Mouse (Mus musculus) forebrain, embryonic 13.5 days (tissue): ENCODE measurements at regions not wholly inside any gene's neighbourhood (a gene's known extent, or its start where the extent isn't known, plus 50 kb on each side); places are given as distances from the start of the nearest gene placed in this dataset.

Source experiments
- ATAC-seq: fragments of 200-750 bp; cut with Nextera tagmentation; 2 replicates; pipeline ENCODE4 v1.8.0; 2017
- H3K27ac ChIP-seq: fragments of 300-500 bp; sonication (generic); 2 replicates; pipeline ENCODE4 v1.5.1; 2015; ENCODE audit warnings: inconsistent platforms, mild to moderate bottlenecking, moderate library complexity
- H3K27me3 ChIP-seq: fragments of 300-500 bp; sonication (generic); 2 replicates; pipeline ENCODE4 v1.6.1; 2015; ENCODE audit warnings: mild to moderate bottlenecking, inconsistent platforms
- H3K36me3 ChIP-seq: fragments of 300-500 bp; sonication (generic); 2 replicates; pipeline ENCODE4 v1.6.1; 2015; ENCODE audit warnings: mild to moderate bottlenecking, inconsistent platforms; ENCODE audit not compliant: poor library complexity, severe bottlenecking
- H3K4me1 ChIP-seq: fragments of 300-500 bp; sonication (generic); 2 replicates; pipeline ENCODE4 v1.6.1; 2015; ENCODE audit warnings: inconsistent platforms
- H3K4me2 ChIP-seq: fragments of 300-500 bp; sonication (generic); 2 replicates; pipeline ENCODE4 v1.6.1; 2015; ENCODE audit warnings: inconsistent platforms, mild to moderate bottlenecking, moderate library complexity
- H3K4me3 ChIP-seq: fragments of 300-500 bp; sonication (generic); 2 replicates; pipeline ENCODE4 v1.5.1; 2015; ENCODE audit warnings: mild to moderate bottlenecking, inconsistent platforms
- H3K9ac ChIP-seq: fragments of 300-500 bp; sonication (generic); 2 replicates; pipeline ENCODE4 v1.6.1; 2015; ENCODE audit warnings: mild to moderate bottlenecking, inconsistent platforms
- H3K9me3 ChIP-seq: fragments of 300-500 bp; sonication (generic); replicated peaks from 2 replicates; pipeline ENCODE4 v1.6.1; 2016; ENCODE audit warnings: inconsistent platforms
- WGBS: fragments of 180-500 bp; shearing (Covaris S2); methylation state at CpG from one replicate; pipeline ENCODE4 v1.1.7; 2015; 5-methylcytosine and 5-hydroxymethylcytosine counted together

DNA sequence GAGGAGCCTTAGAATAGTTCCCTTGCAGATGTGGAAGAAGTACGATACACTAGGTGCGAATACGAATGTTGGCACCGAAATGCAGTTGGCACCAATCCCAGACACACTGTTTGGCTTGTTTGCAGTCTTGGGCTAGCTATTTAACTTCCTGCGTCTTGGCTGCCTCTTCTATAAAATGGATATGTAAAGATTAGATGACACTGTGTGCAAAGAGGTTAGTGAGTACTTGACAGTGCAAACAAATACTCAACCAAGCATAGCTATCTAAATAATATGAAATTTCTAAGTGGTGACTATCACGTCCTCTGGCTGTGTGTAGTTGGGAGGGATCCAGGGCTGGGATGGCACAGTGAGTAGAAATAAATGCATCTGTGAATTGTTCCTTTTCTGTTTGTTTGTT lies 86.9 kb downstream of the Ccdc71l start:
- Histone ChIP-seq H3K27me3 (no peaks in the 10 kb centered on the region), H3K36me3 (no peaks in the 10 kb centered on the region), H3K9me3 (no peaks in the 10 kb centered on the region), H3K27ac (no peak overlapping the region), H3K9ac (no peak overlapping the region), H3K4me2 (no peak overlapping the region), H3K4me1 (no peaks in the 10 kb centered on the region), H3K4me3 (no peak overlapping the region)
- WGBS = 63% methylated on average over 6 of the region's 6 CpGs
- ATAC-seq = no peak

- no peaks in the 10 kb centered on the region for H3K36me3 ChIP-seq
- no peak overlapping the region for H3K27ac ChIP-seq
- WGBS = 87% methylated on average over 4 of the region's 4 CpGs
- ATAC-seq = no peak
- H3K4me1 ChIP-seq = no peaks in the 10 kb centered on the region
- H3K9me3 ChIP-seq = no peaks in the 10 kb centered on the region
- H3K4me2 ChIP-seq = no peak overlapping the region
- no peak overlapping the region for H3K4me3 ChIP-seq
- H3K9ac ChIP-seq = no peak overlapping the region
- H3K27me3 ChIP-seq = no peaks in the 10 kb centered on the region
Measured at GRCm38 (mm10) chr12:32469863-32470262, 91.4 kb downstream of the Ccdc71l start.

DNA sequence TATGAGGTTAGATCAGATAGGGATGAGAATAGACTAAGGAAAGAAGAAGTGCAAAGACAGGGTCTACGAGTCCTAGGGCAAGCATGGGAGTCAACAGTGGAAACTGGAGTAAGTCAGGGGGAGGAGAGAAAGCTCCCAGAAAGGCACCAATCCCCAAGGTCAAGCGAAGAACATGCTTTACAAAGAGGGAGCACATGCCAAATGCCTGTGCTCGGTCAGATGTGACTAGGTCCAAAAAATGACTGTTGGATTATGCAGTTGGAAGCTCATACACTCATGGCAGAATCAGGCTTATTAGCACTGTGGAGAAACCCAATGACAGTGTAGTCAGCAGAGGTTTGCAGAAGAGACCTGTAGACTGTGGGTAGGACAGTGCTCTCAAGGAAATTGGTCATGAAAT lies 100.9 kb downstream of the Ccdc71l start:
- no peaks in the 10 kb centered on the region for H3K27me3 ChIP-seq
- H3K4me3 ChIP-seq = no peak overlapping the region

GRCm38 (mm10) chr12:32480268-32480667 lies 101.8 kb downstream of the Ccdc71l start:
- Histone ChIP-seq H3K4me3 (no peak overlapping the region), H3K4me1 (no peaks in the 10 kb centered on the region), H3K27me3 (no peaks in the 10 kb centered on the region), H3K4me2 (no peak overlapping the region), H3K27ac (no peak overlapping the region), H3K9ac (no peak overlapping the region), H3K9me3 (no peaks in the 10 kb centered on the region), H3K36me3 (no peaks in the 10 kb centered on the region)
- 74% methylated on average over 5 of the region's 5 CpGs for WGBS
- no peak for ATAC-seq

More for the DNA sequence above, 100.9 kb downstream of the Ccdc71l start:
- Histone ChIP-seq H3K36me3 (no peaks in the 10 kb centered on the region), H3K4me1 (no peaks in the 10 kb centered on the region), H3K4me2 (no peak overlapping the region), H3K27ac (no peak overlapping the region), H3K9ac (no peak overlapping the region), H3K9me3 (no peaks in the 10 kb centered on the region)
- WGBS = 84% methylated on average over 3 of the region's 3 CpGs
- ATAC-seq = no peak

GRCm38 (mm10) chr12:32481051-32481450 lies 102.5 kb downstream of the Ccdc71l start:
- Histone ChIP-seq H3K4me3 (no peak overlapping the region), H3K9ac (no peak overlapping the region), H3K27ac (no peak overlapping the region), H3K4me2 (no peak overlapping the region), H3K4me1 (no peaks in the 10 kb centered on the region), H3K9me3 (no peaks in the 10 kb centered on the region), H3K36me3 (no peaks in the 10 kb centered on the region), H3K27me3 (no peaks in the 10 kb centered on the region)
- ATAC-seq = no peak
- WGBS = 90% methylated on average over 5 of the region's 5 CpGs

- Histone ChIP-seq H3K4me3 (no peak overlapping the region), H3K4me1 (no peaks in the 10 kb centered on the region), H3K27ac (no peak overlapping the region), H3K9ac (no peak overlapping the region), H3K36me3 (no peaks in the 10 kb centered on the region), H3K27me3 (no peaks in the 10 kb centered on the region), H3K4me2 (no peak overlapping the region), H3K9me3 (no peaks in the 10 kb centered on the region)
- WGBS = 85% methylated on average over 1 of the region's 1 CpGs
- ATAC-seq = no peak
Measured at GRCm38 (mm10) chr12:32482343-32482742, 103.8 kb downstream of the Ccdc71l start.

- ATAC-seq = no peak
- H3K9ac ChIP-seq = no peak overlapping the region
- H3K4me3 ChIP-seq = no peak overlapping the region
- H3K4me2 ChIP-seq = no peak overlapping the region
- H3K36me3 ChIP-seq = no peaks in the 10 kb centered on the region
- H3K27me3 ChIP-seq = no peaks in the 10 kb centered on the region
- no peaks in the 10 kb centered on the region for H3K4me1 ChIP-seq
- no peak overlapping the region for H3K27ac ChIP-seq
- no peaks in the 10 kb centered on the region for H3K9me3 ChIP-seq
Measured at GRCm38 (mm10) chr12:32482777-32483176, 104.3 kb downstream of the Ccdc71l start.

DNA sequence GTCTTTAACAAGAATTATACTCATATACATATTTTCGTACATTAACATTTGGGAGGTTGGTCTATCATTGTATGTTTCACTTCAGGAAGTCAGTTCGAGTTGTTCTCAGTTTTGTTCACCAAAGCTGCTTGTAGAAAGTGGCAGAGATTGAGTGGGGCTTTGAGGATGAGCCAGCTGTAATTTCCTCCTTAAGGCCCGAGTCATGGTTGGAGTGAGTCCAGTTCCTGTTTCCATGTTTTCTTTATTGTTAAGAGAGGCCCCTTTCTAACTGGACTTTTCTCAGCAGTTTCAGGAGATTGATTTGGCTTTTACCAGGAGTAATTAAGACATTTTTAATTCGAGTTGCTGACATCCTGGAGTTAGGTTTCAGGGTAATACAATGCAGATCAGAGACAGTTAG lies 107.7 kb downstream of the Ccdc71l start:
- H3K4me1 ChIP-seq = no peaks in the 10 kb centered on the region
- 76% methylated on average over 4 of the region's 4 CpGs for WGBS
- no peak for ATAC-seq

DNA sequence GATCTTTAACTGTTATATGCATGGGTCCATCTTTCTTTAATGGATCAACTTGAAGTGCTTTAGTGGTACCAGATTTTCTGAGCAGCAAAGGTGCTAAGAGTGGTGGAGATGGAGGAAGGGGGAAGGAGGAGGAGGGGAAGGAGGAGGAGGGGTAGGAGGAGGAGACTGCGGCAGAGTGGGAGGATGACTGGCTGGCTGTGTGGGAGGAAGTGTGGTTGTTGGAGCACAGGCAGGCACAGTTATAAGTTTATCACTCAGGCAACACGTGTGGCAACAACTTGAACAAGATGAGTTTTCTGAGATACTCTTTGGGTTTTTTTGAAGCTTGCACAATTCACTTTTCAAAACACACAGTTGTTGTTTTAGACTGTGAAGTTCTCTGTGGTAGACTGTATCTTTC lies 108.2 kb downstream of the Ccdc71l start:
- Histone ChIP-seq H3K9ac (no peak overlapping the region), H3K9me3 (no peaks in the 10 kb centered on the region), H3K4me2 (no peak overlapping the region), H3K4me1 (no peaks in the 10 kb centered on the region), H3K27ac (no peak overlapping the region), H3K36me3 (no peaks in the 10 kb centered on the region), H3K27me3 (no peaks in the 10 kb centered on the region), H3K4me3 (no peak overlapping the region)
- whole genome bisulfite sequencing = 67% methylated on average over 2 of the region's 2 CpGs
- no peak for ATAC-seq

More for the DNA sequence above, 107.7 kb downstream of the Ccdc71l start:
- Histone ChIP-seq H3K4me2 (no peak overlapping the region), H3K9me3 (no peaks in the 10 kb centered on the region), H3K9ac (no peak overlapping the region), H3K36me3 (no peaks in the 10 kb centered on the region), H3K27me3 (no peaks in the 10 kb centered on the region), H3K27ac (no peak overlapping the region), H3K4me3 (no peak overlapping the region)

DNA sequence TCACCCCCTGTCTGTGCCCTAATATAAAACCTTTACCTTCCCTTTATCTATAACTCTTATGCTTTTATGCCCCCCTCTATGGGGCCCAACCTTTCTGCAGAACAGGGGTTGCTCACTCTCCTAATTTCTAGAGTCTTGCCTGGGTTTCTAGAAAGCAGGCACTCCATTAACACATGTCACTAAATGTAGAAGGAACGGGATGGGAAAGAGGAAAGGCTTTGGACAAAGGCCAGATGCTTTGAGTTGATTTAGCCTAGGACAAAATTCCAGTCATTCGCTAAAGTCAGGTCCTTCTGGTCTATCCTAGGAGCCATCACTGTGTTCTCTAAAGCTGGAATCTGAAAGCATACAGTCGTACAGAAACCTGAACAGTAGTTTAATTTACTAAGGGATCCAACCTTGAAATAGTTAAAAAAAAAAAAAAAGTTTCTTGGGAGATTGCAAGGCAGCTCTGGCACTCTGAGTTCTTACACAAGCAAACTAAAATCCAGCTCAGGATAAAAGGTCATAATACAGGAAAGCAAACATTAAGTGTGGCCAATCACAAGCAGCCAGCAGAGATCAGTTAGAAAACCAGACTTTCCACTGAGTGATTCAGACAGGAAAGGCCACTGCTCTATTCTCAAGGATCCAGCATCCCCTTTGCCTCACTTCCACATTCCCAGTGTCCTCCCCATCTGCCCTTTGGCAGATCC lies 109.5 kb downstream of the Ccdc71l start:
- H3K4me2 ChIP-seq = no peak overlapping the region
- no peaks in the 10 kb centered on the region for H3K27me3 ChIP-seq
- no peak overlapping the region for H3K4me3 ChIP-seq
- no peak for ATAC-seq
- H3K9me3 ChIP-seq = no peaks in the 10 kb centered on the region
- H3K27ac ChIP-seq = no peak overlapping the region
- WGBS = 79% methylated on average over 3 of the region's 3 CpGs
- no peaks in the 10 kb centered on the region for H3K4me1 ChIP-seq
- H3K9ac ChIP-seq = no peak overlapping the region
- H3K36me3 ChIP-seq = no peaks in the 10 kb centered on the region

- H3K9me3 ChIP-seq = no peaks in the 10 kb centered on the region
- no peaks in the 10 kb centered on the region for H3K36me3 ChIP-seq
- H3K27ac ChIP-seq = no peak overlapping the region
- H3K4me1 ChIP-seq = no peaks in the 10 kb centered on the region
- ATAC-seq = no peak
- no peak overlapping the region for H3K4me2 ChIP-seq
- H3K9ac ChIP-seq = no peak overlapping the region
- 64% methylated on average over 1 of the region's 1 CpGs for WGBS
- H3K27me3 ChIP-seq = no peaks in the 10 kb centered on the region
- H3K4me3 ChIP-seq = no peak overlapping the region
Measured at GRCm38 (mm10) chr12:32488578-32488892, 110.0 kb downstream of the Ccdc71l start.

- peak; percentile 81 for ATAC-seq
- no peak overlapping the region for H3K9ac ChIP-seq
- no peaks in the 10 kb centered on the region for H3K4me1 ChIP-seq
- H3K4me3 ChIP-seq = no peak overlapping the region
- H3K36me3 ChIP-seq = no peaks in the 10 kb centered on the region
- H3K9me3 ChIP-seq = no peaks in the 10 kb centered on the region
- H3K27me3 ChIP-seq = no peaks in the 10 kb centered on the region
- no peak overlapping the region for H3K27ac ChIP-seq
- H3K4me2 ChIP-seq = no peak overlapping the region
Measured at GRCm38 (mm10) chr12:32489415-32490139, 111.1 kb downstream of the Ccdc71l start.

DNA sequence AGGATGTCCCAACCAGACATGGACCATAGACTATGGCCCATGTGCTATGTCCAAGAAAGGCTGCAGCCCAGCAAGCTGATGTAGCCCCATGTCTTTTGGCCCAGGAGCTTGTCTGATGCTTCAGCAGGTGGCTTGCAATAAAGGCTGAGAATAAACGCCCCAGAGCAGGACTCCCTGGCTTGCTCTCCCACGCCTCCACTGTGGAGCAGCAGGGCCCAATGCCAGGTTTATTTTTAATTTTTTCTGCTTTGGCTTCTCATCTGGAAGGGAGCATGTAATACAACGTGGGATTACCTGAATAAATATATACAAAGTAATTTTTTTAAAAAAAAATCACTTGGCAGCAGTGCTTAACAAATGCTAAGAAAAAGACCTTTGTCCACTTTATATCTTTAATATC lies 125.7 kb downstream of the Ccdc71l start:
- no peaks in the 10 kb centered on the region for H3K36me3 ChIP-seq
- no peak overlapping the region for H3K4me2 ChIP-seq
- H3K27ac ChIP-seq = no peak overlapping the region
- H3K9me3 ChIP-seq = no peaks in the 10 kb centered on the region
- no peaks in the 10 kb centered on the region for H3K4me1 ChIP-seq
- H3K9ac ChIP-seq = no peak overlapping the region
- no peak overlapping the region for H3K4me3 ChIP-seq
- ATAC-seq = no peak
- 75% methylated on average over 3 of the region's 3 CpGs for WGBS
- H3K27me3 ChIP-seq = no peaks in the 10 kb centered on the region
